21 mouse cellular contexts compared by ENCODE assay signal in the genomic region with DNA sequence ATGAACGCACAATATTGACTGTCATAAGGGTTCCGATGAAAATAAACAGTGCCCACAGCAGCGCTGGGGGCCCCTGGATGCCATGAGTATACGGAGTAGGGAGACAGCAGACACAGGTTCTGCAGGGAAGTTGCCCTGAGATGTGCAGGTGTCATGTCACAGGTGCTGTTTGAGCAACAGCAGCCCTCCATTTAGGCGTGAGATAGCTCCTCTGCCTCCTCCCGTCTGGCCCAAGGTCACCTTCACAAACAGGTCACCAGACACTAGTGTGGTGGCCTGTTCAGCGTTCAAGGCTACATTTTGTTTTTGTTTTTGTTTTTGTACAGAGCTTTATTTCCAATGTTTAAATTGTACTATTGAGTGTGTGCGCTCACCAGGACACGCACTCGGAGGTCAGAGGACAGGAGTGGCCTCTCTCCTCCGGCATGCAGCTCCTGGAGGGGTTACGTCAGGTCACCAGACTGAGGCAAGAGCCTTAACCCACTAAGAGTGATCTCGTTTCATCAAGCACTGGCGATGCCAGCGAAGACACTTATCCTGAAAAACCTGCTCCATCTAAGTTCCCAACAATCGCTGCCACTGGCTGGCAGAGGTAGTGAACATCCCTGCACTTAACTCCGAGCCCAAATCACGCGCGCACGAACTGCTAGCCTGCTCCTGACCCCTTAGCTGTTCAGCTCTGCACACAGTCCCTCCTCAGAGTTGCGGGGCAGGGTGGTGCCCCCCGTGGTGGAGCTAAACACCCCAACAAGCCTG. TPM values are rescaled to one million over a fixed set of nuclear protein-coding genes. Genes with fewer than 3 reads are reported as not detected.
DNase-seq lines count a peak whose midpoint lies in the region; ATAC-seq and TF ChIP-seq lines count a peak whose summit lies in the region.
"Had no signal": no experiment of that assay in that cellular context is flagged by ENCODE, and none has a peak within 500 bp of the region (broad histone marks: within the 10 kb centered on the region; RNA-seq: fewer than 3 reads in every experiment).

No protein-coding gene starts in this region.

- H3K27me3 ChIP-seq in heart, embryonic 10.5 days (ENCODE audit: insufficient read depth, poor library complexity, severe bottlenecking) = no peaks in the 10 kb centered on the region
- no peaks in the 10 kb centered on the region for H3K27me3 ChIP-seq in intestine, embryonic 14.5 days (replicated peaks; ENCODE audit: control insufficient read depth, insufficient read depth, low read length)
- no peaks in the 10 kb centered on the region for H3K27me3 ChIP-seq in intestine, embryonic 15.5 days (replicated peaks)
- no peaks in the 10 kb centered on the region; the same call in 1 of the 2 replicates for H3K27me3 ChIP-seq in limb, embryonic 10.5 days (ENCODE audit: low read depth, poor library complexity, severe bottlenecking)
- no peaks in the 10 kb centered on the region for H3K27me3 ChIP-seq in midbrain, embryonic 11.5 days (ENCODE audit: control insufficient read depth, insufficient read depth, low read length)
- H3K27me3 ChIP-seq: embryonic facial prominence, embryonic 12.5 days had no signal

- H3K9ac ChIP-seq in intestine, embryonic 14.5 days (ENCODE audit: low read length) = no peak overlapping the region
- H3K9ac ChIP-seq in intestine, embryonic 15.5 days = no peak overlapping the region
- no peak overlapping the region for H3K9ac ChIP-seq in ES-E14 (ENCODE audit: insufficient read depth, low read depth, low read length, poor library complexity, severe bottlenecking)
- no peak overlapping the region for H3K9ac ChIP-seq in midbrain, embryonic 11.5 days (ENCODE audit: low read length)
- H3K9ac ChIP-seq: embryonic facial prominence, embryonic 12.5 days; midbrain, embryonic 12.5 days had no signal

- in situ Hi-C loops in ES-E14 (cut with MboI; ENCODE audit: low sequenced_read_pairs in 2 of 2, unreplicated experiment in 2 of 2) = no loop called here

- DNase-seq in heart, embryonic 10.5 days (ENCODE audit: low spot score) = no peak
- no peak for DNase-seq in heart, postnatal 36 days
- DNase-seq in intestine, embryonic 14.5 days (ENCODE audit: low spot score) = no peak
- no peak for DNase-seq in ES-E14 (ENCODE audit: low read depth, low spot score)
- no peak for DNase-seq in limb, embryonic 10.5 days (ENCODE audit: low spot score)
- no peak for DNase-seq in midbrain, embryonic 11.5 days (ENCODE audit: low spot score, missing footprints)
- DNase-seq in gastrocnemius, postnatal 10 days = no peak
- DNase-seq: adrenal gland, postnatal 14 days; cerebellum, postnatal 25 days; gastrocnemius, postnatal 36 days; kidney, postnatal 14 days; lung, postnatal 4 days; right cerebral cortex, adult 18-20 months; spleen, adult 18-20 months; thymus, postnatal 25 days had no signal

- H3K4me2 ChIP-seq in intestine, embryonic 14.5 days (ENCODE audit: low read length) = no peak overlapping the region
- H3K4me2 ChIP-seq in intestine, embryonic 15.5 days (replicated peaks) = no peak overlapping the region
- H3K4me2 ChIP-seq in midbrain, embryonic 11.5 days = no peak overlapping the region
- H3K4me2 ChIP-seq: embryonic facial prominence, embryonic 12.5 days; midbrain, embryonic 12.5 days had no signal

- intact Hi-C loops in heart, postnatal 36 days (cut with DNase I) = no loop called here

- WGBS in heart, embryonic 10.5 days = 64% methylated on average over 23 of the region's 23 CpGs
- WGBS in intestine, embryonic 14.5 days = 70% methylated on average over 23 of the region's 23 CpGs
- 72% methylated on average over 23 of the region's 23 CpGs for WGBS in intestine, embryonic 15.5 days
- WGBS in limb, embryonic 10.5 days = 74% methylated on average over 23 of the region's 23 CpGs
- WGBS in midbrain, embryonic 11.5 days = 78% methylated on average over 23 of the region's 23 CpGs

- H3K27ac ChIP-seq in heart, embryonic 10.5 days = peak overlapping the region; percentile 73; the same call in 1 of the 2 replicates
- 0 out of 2 replicates have a peak overlapping the region, but pooled peaks have one; percentile 23 for H3K27ac ChIP-seq in intestine, embryonic 14.5 days (ENCODE audit: low read depth)
- H3K27ac ChIP-seq in intestine, embryonic 15.5 days = no peak overlapping the region
- peak overlapping the region; percentile 46; the same call in 1 of the 2 replicates for H3K27ac ChIP-seq in ES-E14 (ENCODE audit: insufficient read depth, low read depth, low read length, poor library complexity, severe bottlenecking)
- H3K27ac ChIP-seq in limb, embryonic 10.5 days = peak overlapping the region; percentile 84; the same call in 1 of the 2 replicates
- no peak overlapping the region for H3K27ac ChIP-seq in midbrain, embryonic 11.5 days (ENCODE audit: low read depth, low read length)
- H3K27ac ChIP-seq: midbrain, embryonic 12.5 days had no signal

- no peaks in the 10 kb centered on the region for H3K9me3 ChIP-seq in heart, embryonic 10.5 days
- no peaks in the 10 kb centered on the region for H3K9me3 ChIP-seq in intestine, embryonic 14.5 days (ENCODE audit: control insufficient read depth, low read length)
- no peaks in the 10 kb centered on the region for H3K9me3 ChIP-seq in intestine, embryonic 15.5 days
- H3K9me3 ChIP-seq in ES-E14 (ENCODE audit: control insufficient read depth, insufficient read depth, low read depth, low read length) = no peaks in the 10 kb centered on the region
- H3K9me3 ChIP-seq in limb, embryonic 10.5 days (replicated peaks) = no peaks in the 10 kb centered on the region
- no peaks in the 10 kb centered on the region for H3K9me3 ChIP-seq in midbrain, embryonic 11.5 days (ENCODE audit: control insufficient read depth, low read length)
- H3K9me3 ChIP-seq: embryonic facial prominence, embryonic 12.5 days; midbrain, embryonic 12.5 days had no signal

- no peak for ATAC-seq in intestine, embryonic 14.5 days (replicated peaks; ENCODE audit: low FRiP score, low TSS enrichment, low read depth)
- ATAC-seq in intestine, embryonic 15.5 days = no peak
- no peak for ATAC-seq in midbrain, embryonic 11.5 days (ENCODE audit: low FRiP score)
- ATAC-seq: hindbrain, embryonic 16.5 days had no signal

- peaks cover 76% of the 10 kb centered on the region for H3K4me1 ChIP-seq in heart, embryonic 10.5 days
- H3K4me1 ChIP-seq in intestine, embryonic 14.5 days (replicated peaks; ENCODE audit: control insufficient read depth, insufficient read depth, low read length) = peaks cover 33% of the 10 kb centered on the region
- peaks cover 59% of the 10 kb centered on the region for H3K4me1 ChIP-seq in intestine, embryonic 15.5 days (replicated peaks)
- peaks cover 29 to 51% of the 10 kb centered on the region in 2 experiments for H3K4me1 ChIP-seq in ES-E14 (ENCODE audit: control insufficient read depth in 2 of 2, insufficient read depth in 2 of 2, low read length in 2 of 2, poor library complexity in 1 of 2)
- H3K4me1 ChIP-seq in limb, embryonic 10.5 days = peaks cover 56% of the 10 kb centered on the region
- H3K4me1 ChIP-seq in midbrain, embryonic 11.5 days (ENCODE audit: control insufficient read depth, insufficient read depth, low read length) = no peaks in the 10 kb centered on the region

- H3K4me3 ChIP-seq in heart, embryonic 10.5 days = no peak overlapping the region
- H3K4me3 ChIP-seq in intestine, embryonic 14.5 days (ENCODE audit: low read depth, low read length) = no peak overlapping the region
- no peak overlapping the region for H3K4me3 ChIP-seq in intestine, embryonic 15.5 days (replicated peaks)
- H3K4me3 ChIP-seq in ES-E14 (ENCODE audit: insufficient read depth in 1 of 2, low read depth in 1 of 2, low read length in 2 of 2, poor library complexity in 1 of 2, severe bottlenecking in 1 of 2) = no peak overlapping the region
- H3K4me3 ChIP-seq in limb, embryonic 10.5 days = no peak overlapping the region
- H3K4me3 ChIP-seq in midbrain, embryonic 11.5 days (ENCODE audit: low read depth, low read length) = no peak overlapping the region
- H3K4me3 ChIP-seq: embryonic facial prominence, embryonic 12.5 days; midbrain, embryonic 12.5 days had no signal

- no peaks in the 10 kb centered on the region for H3K36me3 ChIP-seq in heart, embryonic 10.5 days
- no peaks in the 10 kb centered on the region for H3K36me3 ChIP-seq in intestine, embryonic 14.5 days (ENCODE audit: control insufficient read depth, insufficient read depth, low read length)
- H3K36me3 ChIP-seq in intestine, embryonic 15.5 days = no peaks in the 10 kb centered on the region
- H3K36me3 ChIP-seq in ES-E14 (ENCODE audit: control insufficient read depth, insufficient read depth, low read length, poor library complexity, severe bottlenecking) = no peaks in the 10 kb centered on the region
- no peaks in the 10 kb centered on the region for H3K36me3 ChIP-seq in limb, embryonic 10.5 days
- no peaks in the 10 kb centered on the region for H3K36me3 ChIP-seq in midbrain, embryonic 11.5 days (ENCODE audit: control insufficient read depth, insufficient read depth, low read length)
- H3K36me3 ChIP-seq: embryonic facial prominence, embryonic 12.5 days; midbrain, embryonic 12.5 days had no signal

TF ChIP-seq in ES-E14, 5 proteins besides CTCF, POLR2A, EP300 and RAD21:
- no peak for TF ChIP-seq HCFC1 (IDR thresholded peaks at IDR 0.05; ENCODE audit: borderline replicate concordance, insufficient read depth, low read length)
- no peak for TF ChIP-seq CHD2 (IDR thresholded peaks at IDR 0.05; ENCODE audit: low read depth, low read length)
- TF ChIP-seq MAFK (IDR thresholded peaks at IDR 0.05; ENCODE audit: insufficient read depth, low read depth, low read length) = no peak
- no peak for TF ChIP-seq ZNF384 (IDR thresholded peaks at IDR 0.05; ENCODE audit: low read depth, low read length)

RNA-seq across cellular contexts. Expression of gene Tmem51, which starts 22.4 kb away (rescaled TPM):
- polyA plus RNA-seq in heart, embryonic 10.5 days (2016; fragmentation: Nextera tagmentation; extraction: Ambion mirVana) = 21.0 and 25.9 TPM in 2 replicates
- 1 to 10 TPM; 5.1 to 5.2 TPM for total RNA-seq in heart, postnatal 36 days (2021)
- polyA plus RNA-seq in intestine, embryonic 14.5 days (2014; fragmentation: Nextera tagmentation; extraction: Ambion mirVana) = 42.9 and 45.5 TPM in 2 replicates
- 103 and 109 TPM in 2 replicates for polyA plus RNA-seq in intestine, embryonic 15.5 days (2015; fragmentation: Nextera tagmentation; extraction: Ambion mirVana)
- total RNA-seq in ES-E14 (2012; rRNA removed) = 13.6 and 24.0 TPM in 2 replicates
- polyA plus RNA-seq in limb, embryonic 10.5 days (2016; fragmentation: Nextera tagmentation; extraction: Ambion mirVana) = 7.0 and 10.8 TPM in 2 replicates
- polyA plus RNA-seq in midbrain, embryonic 11.5 days (2014; fragmentation: Nextera tagmentation; extraction: Ambion mirVana) = 11.1 and 12.3 TPM in 2 replicates
- 1 to 10 TPM; 4.3 to 4.9 TPM for total RNA-seq in gastrocnemius, postnatal 10 days (2021)
- total RNA-seq: MEL had no signal
- polyA plus RNA-seq: C2C12 had no signal

RNA-seq across cellular contexts. Expression of gene Fhad1, which starts 46.8 kb away (rescaled TPM):
- 3.4 and 5.2 TPM in 2 replicates for polyA plus RNA-seq in heart, embryonic 10.5 days (2016; fragmentation: Nextera tagmentation; extraction: Ambion mirVana)
- total RNA-seq in heart, postnatal 36 days (2021) = not detected
- polyA plus RNA-seq in intestine, embryonic 14.5 days (2014; fragmentation: Nextera tagmentation; extraction: Ambion mirVana) = 1.8 and 2.2 TPM in 2 replicates
- polyA plus RNA-seq in intestine, embryonic 15.5 days (2015; fragmentation: Nextera tagmentation; extraction: Ambion mirVana) = 1.4 and 2.3 TPM in 2 replicates
- 0.49 and 0.74 TPM in 2 replicates for total RNA-seq in ES-E14 (2012; rRNA removed)
- 0.19 and 0.24 TPM in 2 replicates for polyA plus RNA-seq in limb, embryonic 10.5 days (2016; fragmentation: Nextera tagmentation; extraction: Ambion mirVana)
- polyA plus RNA-seq in midbrain, embryonic 11.5 days (2014; fragmentation: Nextera tagmentation; extraction: Ambion mirVana) = 1.7 and 2.4 TPM in 2 replicates
- total RNA-seq in gastrocnemius, postnatal 10 days (2021) = 1 to 10 TPM; 2.1 to 4.5 TPM
- total RNA-seq: MEL had no signal

Comparison
In these comparisons a context has a peak if more than half of its experiments do, and no peak if none do; other contexts are left out.
1. H3K27ac ChIP-seq: peak in heart, embryonic 10.5 days (single experiment), intestine, embryonic 14.5 days (single experiment), ES-E14 (single experiment) and limb, embryonic 10.5 days (single experiment); none in intestine, embryonic 15.5 days (single experiment) and midbrain, embryonic 11.5 days (single experiment).